Mouse (Mus musculus): ENCODE measurements around the gene Adamts14.

The Adamts14 gene

GRCm38 (mm10) chr10:61273081-61273843, at the start of gene Adamts14:
Gene Adamts14, minus strand, starts transcription at chr10:61273438.
- no peak for DNase-seq (ENCODE audit: low read depth, low spot score)

DNA sequence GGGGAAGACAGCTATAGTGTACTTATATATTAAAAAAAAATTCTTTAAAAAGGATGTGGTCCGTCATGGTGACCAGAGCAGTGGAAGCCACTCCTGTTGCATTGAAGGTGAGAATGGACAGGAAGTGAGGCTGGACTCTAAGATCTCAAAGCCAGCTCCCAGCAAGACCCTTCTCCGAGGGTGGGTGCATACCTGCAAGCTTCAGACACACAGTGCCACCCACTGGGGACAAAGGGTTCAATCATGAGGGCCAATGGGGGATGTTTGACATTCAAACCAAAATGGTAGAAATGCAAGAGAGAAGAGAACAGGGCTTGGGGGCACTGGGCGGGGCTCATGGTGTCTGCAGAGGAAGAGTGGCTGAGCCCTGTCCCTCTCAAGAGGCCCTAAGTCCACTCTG, 45.3 kb upstream of the Adamts14 start:
- no peak for DNase-seq (ENCODE audit: low read depth, low spot score)

DNA sequence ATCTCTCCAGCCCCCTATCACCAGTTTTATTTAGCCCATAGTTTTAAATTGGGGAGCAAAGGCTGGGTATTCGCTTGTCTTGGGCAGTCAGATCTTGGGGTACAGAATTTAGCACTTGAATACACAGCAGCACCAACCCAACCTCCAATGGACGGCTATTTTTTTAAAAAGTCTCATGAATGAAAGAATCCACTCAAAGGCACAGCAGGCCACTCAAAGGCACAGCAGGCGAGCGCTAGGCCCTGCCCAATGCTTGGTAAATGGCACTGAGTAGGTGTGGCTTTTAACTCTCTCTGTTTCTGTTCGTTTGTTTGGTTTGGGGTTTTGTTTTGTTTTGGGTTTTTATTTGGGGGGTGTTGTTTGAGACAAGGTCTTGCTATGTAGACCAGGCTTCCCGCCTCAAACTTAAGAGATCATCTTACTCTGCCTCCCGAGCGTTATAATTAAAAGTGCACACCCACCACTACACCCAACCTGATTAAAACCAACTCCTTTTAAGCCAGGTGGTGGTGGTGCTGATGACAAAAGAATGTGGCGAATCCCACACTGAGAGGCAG, 42.2 kb upstream of the Adamts14 start:
- no peak for DNase-seq (ENCODE audit: low read depth, low spot score)

- DNase-seq (ENCODE audit: low read depth, low spot score) = no peak
Measured at GRCm38 (mm10) chr10:61313750-61314149, 40.5 kb upstream of the Adamts14 start.

GRCm38 (mm10) chr10:61312754-61313153, 39.5 kb upstream of the Adamts14 start:
- DNase-seq (ENCODE audit: low read depth, low spot score) = no peak

GRCm38 (mm10) chr10:61312159-61312558, 38.9 kb upstream of the Adamts14 start:
- DNase-seq (ENCODE audit: low read depth, low spot score) = no peak

- no peak for DNase-seq (ENCODE audit: low read depth, low spot score)
Measured at GRCm38 (mm10) chr10:61308706-61309320, 35.6 kb upstream of the Adamts14 start.

DNA sequence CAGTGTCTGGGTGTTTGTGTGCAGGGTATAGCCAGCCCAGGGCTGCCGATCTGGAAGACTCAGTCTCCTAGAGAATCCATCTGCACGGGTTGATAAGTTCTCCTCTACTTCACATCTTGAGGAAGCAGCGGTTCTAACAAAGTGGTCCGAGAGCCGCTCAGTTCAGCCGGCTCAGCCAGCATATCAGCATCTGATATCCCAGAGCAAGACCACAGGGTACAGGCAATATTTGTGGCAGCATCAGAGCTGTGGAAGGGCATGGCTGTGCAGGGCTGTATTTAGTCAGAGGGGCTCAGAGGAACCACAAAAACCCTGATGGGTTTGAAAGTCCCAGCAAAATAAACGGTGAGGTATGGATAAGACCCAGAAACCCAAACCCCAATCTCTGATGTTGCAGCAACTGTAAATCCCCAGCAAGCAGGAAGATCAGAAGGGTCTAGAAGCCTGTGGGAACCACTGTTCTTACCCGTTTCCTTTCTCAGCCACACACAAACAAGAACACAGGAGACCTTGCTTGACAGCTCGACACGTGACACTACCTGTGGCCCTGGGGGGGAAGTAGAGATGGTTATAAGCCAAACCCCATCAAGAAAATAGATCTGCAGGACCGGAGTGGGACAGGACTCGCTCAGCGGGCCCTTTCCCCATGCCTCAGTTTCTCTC, 32.8 kb upstream of the Adamts14 start:
- no peak for DNase-seq (ENCODE audit: low read depth, low spot score)

- peak; percentile 24 for DNase-seq (ENCODE audit: low read depth, low spot score)
Measured at GRCm38 (mm10) chr10:61304046-61304445, 30.8 kb upstream of the Adamts14 start.

- no peak for DNase-seq (ENCODE audit: low read depth, low spot score)
Measured at GRCm38 (mm10) chr10:61300996-61301395, 27.8 kb upstream of the Adamts14 start.

GRCm38 (mm10) chr10:61297477-61297876, 24.2 kb upstream of the Adamts14 start, which contains the start of gene Prf1:
Gene Prf1, plus strand, starts transcription at chr10:61297833.
- DNase-seq (ENCODE audit: low read depth, low spot score) = no peak

- no peak for DNase-seq (ENCODE audit: low read depth, low spot score)
Measured at GRCm38 (mm10) chr10:61296713-61297445, 23.6 kb upstream of the Adamts14 start.

- DNase-seq (ENCODE audit: low read depth, low spot score) = peak; percentile 54
Measured at GRCm38 (mm10) chr10:61294242-61294641, 21.0 kb upstream of the Adamts14 start.

DNA sequence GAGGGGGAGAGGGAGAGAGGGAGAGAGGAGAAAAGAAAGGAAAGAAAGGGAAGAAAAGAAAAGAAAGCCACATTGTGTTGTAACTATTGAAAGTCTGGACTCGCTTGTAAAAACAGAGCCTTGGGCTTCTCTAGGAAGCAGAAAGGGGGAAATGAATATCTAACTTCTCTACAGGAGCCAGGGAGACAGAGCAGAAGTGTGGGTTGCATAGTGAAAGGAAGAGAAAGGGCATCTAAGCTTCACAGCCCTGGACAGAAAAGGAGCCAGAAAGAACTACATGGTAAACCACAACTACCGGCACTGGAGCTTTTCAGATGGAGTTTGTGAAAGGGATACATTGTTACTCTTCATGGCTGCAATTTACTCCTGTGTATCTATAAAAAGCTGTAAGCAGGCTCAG, 17.2 kb upstream of the Adamts14 start:
- no peak for DNase-seq (ENCODE audit: low read depth, low spot score)

DNA sequence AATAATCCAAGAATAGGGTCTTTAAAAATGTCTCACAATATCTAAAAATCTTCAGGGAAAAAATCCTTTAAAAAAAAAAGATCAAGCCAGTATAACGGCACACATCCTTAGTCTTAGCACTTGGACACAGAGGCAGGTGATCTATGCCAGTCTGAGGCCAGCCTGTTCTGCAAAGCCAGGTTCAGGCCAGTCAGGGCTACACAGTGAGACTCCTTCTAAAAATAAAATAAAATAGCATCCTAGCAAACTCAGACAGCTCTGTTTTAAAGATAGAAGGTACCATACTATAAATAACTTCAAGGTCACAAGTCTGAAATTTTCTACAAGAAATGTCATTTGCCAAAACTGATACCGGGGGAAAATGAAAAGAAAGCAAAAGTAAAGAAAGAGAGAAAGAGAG, 16.8 kb upstream of the Adamts14 start:
- no peak for DNase-seq (ENCODE audit: low read depth, low spot score)

GRCm38 (mm10) chr10:61286246-61286645, 13.0 kb upstream of the Adamts14 start:
- no peak for DNase-seq (ENCODE audit: low read depth, low spot score)

GRCm38 (mm10) chr10:61285271-61285670, 12.0 kb upstream of the Adamts14 start:
- peak; percentile 75 for DNase-seq (ENCODE audit: low read depth, low spot score)

- no peak for DNase-seq (ENCODE audit: low read depth, low spot score)
Measured at GRCm38 (mm10) chr10:61284309-61284708, 11.1 kb upstream of the Adamts14 start.

- DNase-seq (ENCODE audit: low read depth, low spot score) = no peak
Measured at GRCm38 (mm10) chr10:61281115-61281514, 7.9 kb upstream of the Adamts14 start.

- DNase-seq (ENCODE audit: low read depth, low spot score) = no peak
Measured at GRCm38 (mm10) chr10:61277918-61278674, 4.9 kb upstream of the Adamts14 start.

GRCm38 (mm10) chr10:61277051-61277450, 3.8 kb upstream of the Adamts14 start:
- no peak for DNase-seq (ENCODE audit: low read depth, low spot score)

All from brain, adult 2 months (tissue).